Mouse (Mus musculus): ENCODE measurements around the gene Hist1h4c. TPM values are rescaled to one million over a fixed set of nuclear protein-coding genes. Genes with fewer than 3 reads are reported as not detected.

Hist1h4c gene
- total and polyA plus RNA-seq, 3 experiments: 4.1 to 2,008 TPM; not detected in 1

DNA sequence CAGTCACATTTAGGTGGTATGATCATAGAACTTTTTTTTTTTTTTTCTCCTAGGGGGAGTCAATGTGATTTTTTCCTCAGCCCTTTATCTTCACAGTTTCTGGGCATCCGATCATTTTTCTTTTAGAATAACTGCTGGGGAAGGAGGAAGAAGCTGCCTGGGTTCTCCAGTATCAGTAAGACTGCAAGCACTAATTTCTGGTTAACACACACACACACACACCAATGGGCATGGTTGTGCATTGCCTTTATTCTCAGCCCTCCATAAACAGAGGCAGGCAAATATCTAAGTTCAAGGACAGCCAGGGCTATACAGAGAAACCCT, 15.7 kb downstream of the Hist1h4c start:
- Histone ChIP-seq H3K27me3 (ENCODE audit: control insufficient read depth in 1 of 2, insufficient read depth in 2 of 2, low read length in 2 of 2) (no peaks in the 10 kb centered on the region), H3K9me3 (replicated peaks; ENCODE audit: insufficient read depth, low read length) (no peaks in the 10 kb centered on the region), H3K79me2 (ENCODE audit: control insufficient read depth, insufficient read depth, low read length, poor library complexity) (no peaks in the 10 kb centered on the region), H3K27ac (ENCODE audit: control insufficient read depth, low read depth, low read length) (peak overlapping the region; percentile 86), H3K4me3 (ENCODE audit: control insufficient read depth in 1 of 2, insufficient read depth in 1 of 2, low read depth in 2 of 2, low read length in 2 of 2) (peak overlapping the region; percentile 6 to 47; a peak in 3 of 4 replicates), H3K4me1 (ENCODE audit: control insufficient read depth in 1 of 2, insufficient read depth in 2 of 2, low read length in 2 of 2) (peaks cover 0 to 14% of the 10 kb centered on the region in 2 experiments; a peak in 2 of 4 replicates), H3K9ac (ENCODE audit: control insufficient read depth, low read depth, low read length, poor library complexity, severe bottlenecking) (peak overlapping the region; percentile 75), H3K36me3 (ENCODE audit: control insufficient read depth in 1 of 2, insufficient read depth in 2 of 2, low read length in 2 of 2) (peaks cover 0 to 19% of the 10 kb centered on the region in 2 experiments; a peak in 2 of 4 replicates)
- peak; percentile 84 for DNase-seq (ENCODE audit: low read depth, low spot score)
- TF ChIP-seq NELFE (IDR thresholded peaks at IDR 0.05; ENCODE audit: low read depth, low read length): no peak
- no peak for TF ChIP-seq ZNF384 (IDR thresholded peaks at IDR 0.05; ENCODE audit: low read depth, low read length)
- no peak for TF ChIP-seq MXI1 (IDR thresholded peaks at IDR 0.05; ENCODE audit: low read depth, low read length)
- no peak for TF ChIP-seq MEF2A (IDR thresholded peaks at IDR 0.05; ENCODE audit: extremely low read depth, insufficient replicate concordance, low read depth, low read length, poor library complexity, severe bottlenecking)
- TF ChIP-seq UBTF (IDR thresholded peaks at IDR 0.05; ENCODE audit: borderline replicate concordance, insufficient read depth, low read depth, low read length): no peak
- no peak for TF ChIP-seq ZC3H11A (IDR thresholded peaks at IDR 0.05; ENCODE audit: low read depth, low read length)
- no peak for TF ChIP-seq SIN3A (IDR thresholded peaks at IDR 0.05; ENCODE audit: low read length)
- no peak for TF ChIP-seq SMC3 (IDR thresholded peaks at IDR 0.05; ENCODE audit: low read depth, low read length)
- TF ChIP-seq MYB (IDR thresholded peaks at IDR 0.05; ENCODE audit: low read depth, low read length): no peak
- TF ChIP-seq JUND (IDR thresholded peaks at IDR 0.05; ENCODE audit: low read depth, low read length): no peak
- no peak for TF ChIP-seq GABPA (IDR thresholded peaks at IDR 0.05; ENCODE audit: low read depth, low read length)

DNA sequence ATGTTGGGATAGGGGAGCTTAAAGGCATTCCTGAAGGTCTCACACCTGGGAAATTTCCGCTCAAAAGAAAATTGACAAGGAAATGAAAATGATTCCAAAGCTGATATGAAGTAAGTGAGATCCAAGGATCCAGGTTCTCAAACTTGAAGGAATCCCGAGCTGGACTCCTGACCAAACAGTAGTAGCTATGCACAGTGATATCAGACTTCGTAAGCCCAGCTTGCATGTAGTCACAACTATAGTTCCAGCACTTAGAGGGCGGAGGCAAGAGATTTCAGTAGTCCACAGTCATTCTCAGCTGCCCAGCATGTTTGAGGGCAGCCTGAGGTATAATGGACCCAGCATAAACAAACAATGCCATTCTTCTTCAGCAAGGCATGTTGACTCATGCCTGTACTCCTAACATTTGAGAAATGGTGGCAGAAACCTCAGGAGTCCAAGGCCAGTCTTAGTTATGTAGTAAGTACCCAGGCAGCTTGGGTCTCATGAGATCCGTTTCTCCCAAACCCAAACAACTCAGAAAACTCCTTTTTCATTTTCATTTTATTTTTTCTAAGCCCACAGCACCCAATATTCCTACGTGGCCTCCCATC, 16.2 kb downstream of the Hist1h4c start:
- Histone ChIP-seq H3K4me1 (ENCODE audit: control insufficient read depth in 1 of 2, insufficient read depth in 2 of 2, low read length in 2 of 2) (peaks cover 0 to 14% of the 10 kb centered on the region in 2 experiments; a peak in 2 of 4 replicates), H3K36me3 (ENCODE audit: control insufficient read depth in 1 of 2, insufficient read depth in 2 of 2, low read length in 2 of 2) (peaks cover 0 to 19% of the 10 kb centered on the region in 2 experiments; a peak in 2 of 4 replicates), H3K27ac (ENCODE audit: control insufficient read depth, low read depth, low read length) (peak overlapping the region; percentile 86), H3K79me2 (ENCODE audit: control insufficient read depth, insufficient read depth, low read length, poor library complexity) (no peaks in the 10 kb centered on the region), H3K9ac (ENCODE audit: control insufficient read depth, low read depth, low read length, poor library complexity, severe bottlenecking) (peak overlapping the region; percentile 75), H3K4me3 (ENCODE audit: control insufficient read depth in 1 of 2, insufficient read depth in 1 of 2, low read depth in 2 of 2, low read length in 2 of 2) (no peak overlapping the region; a peak in 1 of 4 replicates), H3K9me3 (replicated peaks; ENCODE audit: insufficient read depth, low read length) (no peaks in the 10 kb centered on the region), H3K27me3 (ENCODE audit: control insufficient read depth in 1 of 2, insufficient read depth in 2 of 2, low read length in 2 of 2) (no peaks in the 10 kb centered on the region)
- peak; percentile 72 for DNase-seq (ENCODE audit: low read depth, low spot score)
- TF ChIP-seq MXI1 (IDR thresholded peaks at IDR 0.05; ENCODE audit: low read depth, low read length): no peak
- TF ChIP-seq TBP (IDR thresholded peaks at IDR 0.05; ENCODE audit: low read depth, low read length): no peak
- TF ChIP-seq RAD21 (IDR thresholded peaks at IDR 0.05; ENCODE audit: low read depth, low read length): no peak
- TF ChIP-seq POLR2AphosphoS5 (IDR thresholded peaks at IDR 0.05; ENCODE audit: borderline replicate concordance, low read depth, low read length): no peak
- no peak for TF ChIP-seq MAFK (IDR thresholded peaks at IDR 0.05; ENCODE audit: borderline replicate concordance, low read depth, low read length)
- TF ChIP-seq ZMIZ1 (IDR thresholded peaks at IDR 0.05; ENCODE audit: low read depth, low read length): no peak
- no peak for TF ChIP-seq KAT2A (conservative IDR thresholded peaks at IDR 0.05; ENCODE audit: low read depth, low read length)
- no peak for TF ChIP-seq USF2 (IDR thresholded peaks at IDR 0.05; ENCODE audit: borderline replicate concordance in 1 of 2, insufficient read depth in 1 of 2, low read depth in 1 of 2, low read length in 2 of 2)

Data from MEL (cell line).